Mouse (Mus musculus): ENCODE results near the gene Gm20924.
"Not testable (repeated sequence)": the region's sequence is repeated elsewhere in the genome, so short reads cannot be mapped to it uniquely, and the experiment has no call there.

Gm20924 gene

GRCm38 (mm10) chrY:65207427-65207826 lies at the start of gene Gm20924:
Gm20924 (minus strand) TSS chrY:65207527.
- DNase-seq (ENCODE audit: low spot score in 2 of 2), result not testable (repeated sequence)
